Mouse (Mus musculus) thymus, adult 2 months (tissue): ENCODE data around the gene Hils1. TPM values are rescaled to one million over a fixed set of nuclear protein-coding genes. Genes with fewer than 3 reads are reported as not detected.

Experiments
- DNase-seq: peaks from one replicate; pipeline ENCODE4 v3.0.0; 2021
- H3K27ac ChIP-seq: fragments of 200-500 bp; 2 replicates; pipeline ENCODE4 v1.5.1; 2012; ENCODE audit warnings: low read length, control low read depth; ENCODE audit not compliant: control insufficient read depth, insufficient read depth
- H3K27me3 ChIP-seq: fragments of 200-500 bp; 2 replicates; pipeline ENCODE4 v1.6.1; 2012; ENCODE audit warnings: mild to moderate bottlenecking, low read length, moderate library complexity, mixed read lengths; ENCODE audit not compliant: control insufficient read depth, insufficient read depth
- H3K36me3 ChIP-seq: fragments of 200-500 bp; 2 replicates; pipeline ENCODE4 v1.6.1; 2012; ENCODE audit warnings: mild to moderate bottlenecking, low read length, moderate library complexity; ENCODE audit not compliant: control insufficient read depth, insufficient read depth
- H3K4me1 ChIP-seq: fragments of 200-500 bp; replicated peaks from 2 replicates; pipeline ENCODE4 v1.6.1; 2012; ENCODE audit warnings: low read length; ENCODE audit not compliant: control insufficient read depth, insufficient read depth
- H3K4me3 ChIP-seq: fragments of 200-500 bp; 2 replicates; pipeline ENCODE4 v1.5.1; 2012; ENCODE audit warnings: mild to moderate bottlenecking, low read length, control low read depth, moderate library complexity; ENCODE audit not compliant: control insufficient read depth, insufficient read depth
- CTCF ChIP-seq: fragments of 200-500 bp; IDR thresholded peaks from 2 replicates; pipeline ENCODE4 v1.5.1; 2012; ENCODE audit warnings: mild to moderate bottlenecking, control low read depth, low read length, moderate library complexity, borderline replicate concordance; ENCODE audit not compliant: control insufficient read depth, poor library complexity, insufficient read depth; ENCODE audit errors: extremely low read depth
- POLR2A ChIP-seq: fragments of 200-500 bp; IDR thresholded peaks from 2 replicates; pipeline ENCODE4 v1.6.1; 2012; ENCODE audit warnings: mild to moderate bottlenecking, low read length, control low read depth, moderate library complexity; ENCODE audit not compliant: control insufficient read depth, poor library complexity, insufficient read depth; ENCODE audit errors: extremely low read depth
- WGBS: fragments of 180-500 bp; shearing (Covaris S2); methylation state at CpG from one replicate; pipeline ENCODE4 v1.1.7; 2018; 5-methylcytosine and 5-hydroxymethylcytosine counted together
- polyA plus RNA-seq: library from polyadenylated mRNA; depleted of rRNA; stranded (reverse); fragments of >200 nt; gene quantifications from 2 replicates; pipeline ENCODE4 v1.2.3, GENCODE M21; 2012

The Hils1 gene
- polyA plus RNA-seq, 1 experiment = 0.12 TPM

DNA sequence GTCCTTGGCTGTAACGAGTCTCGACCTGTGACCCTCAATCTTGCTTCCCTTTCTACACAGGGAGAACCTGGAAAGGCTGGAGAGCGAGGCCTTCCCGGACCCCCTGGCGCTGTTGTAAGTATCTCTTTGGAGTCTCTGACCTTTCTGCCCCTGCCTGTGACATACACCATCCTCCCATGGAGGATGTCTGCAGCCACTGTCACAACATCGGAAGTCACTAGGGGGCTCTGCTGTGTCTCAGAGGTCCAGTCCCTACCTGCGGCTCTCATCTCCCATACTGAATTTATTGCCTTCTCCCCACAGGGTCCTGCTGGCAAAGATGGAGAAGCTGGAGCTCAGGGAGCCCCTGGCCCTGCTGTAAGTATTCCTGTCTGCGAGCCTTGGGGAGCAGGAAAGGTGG lies 23.1 kb upstream of the Hils1 start:
- 54% methylated on average over 8 of the region's 8 CpGs for WGBS
- H3K27ac ChIP-seq = no peak overlapping the region
- DNase-seq = peak; percentile 26

DNA sequence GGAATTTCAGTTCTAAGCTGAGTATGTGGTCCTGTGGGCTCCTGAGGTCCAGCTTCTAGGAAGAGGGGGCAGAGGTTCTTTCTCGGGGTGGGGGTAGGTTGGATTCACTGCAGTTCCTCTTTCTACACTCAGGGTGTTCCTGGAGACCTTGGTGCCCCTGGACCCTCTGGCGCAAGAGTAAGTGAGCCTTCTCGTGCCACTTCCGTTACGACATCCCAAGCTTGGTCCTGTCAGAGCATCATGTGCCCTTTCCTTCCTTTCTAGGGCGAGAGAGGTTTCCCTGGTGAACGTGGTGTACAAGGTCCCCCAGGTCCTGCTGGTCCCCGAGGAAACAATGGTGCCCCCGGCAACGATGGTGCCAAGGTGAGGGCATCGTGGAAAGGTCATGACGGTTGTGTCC lies 22.2 kb upstream of the Hils1 start:
- Histone ChIP-seq H3K27ac (no peak overlapping the region), H3K36me3 (no peaks in the 10 kb centered on the region), H3K4me3 (no peak overlapping the region), H3K4me1 (no peaks in the 10 kb centered on the region; the same call in 1 of the 2 replicates), H3K27me3 (no peaks in the 10 kb centered on the region; the same call in 1 of the 2 replicates)
- TF ChIP-seq CTCF = no peak
- TF ChIP-seq POLR2A = no peak
- DNase-seq = no peak
- 79% methylated on average over 12 of the region's 12 CpGs for WGBS

More for the DNA sequence above, 23.1 kb upstream of the Hils1 start:
- Histone ChIP-seq H3K4me3 (no peak overlapping the region), H3K27me3 (no peaks in the 10 kb centered on the region; the same call in 1 of the 2 replicates), H3K4me1 (no peaks in the 10 kb centered on the region; the same call in 1 of the 2 replicates), H3K36me3 (no peaks in the 10 kb centered on the region)
- TF ChIP-seq POLR2A (no peak), CTCF (no peak)

DNA sequence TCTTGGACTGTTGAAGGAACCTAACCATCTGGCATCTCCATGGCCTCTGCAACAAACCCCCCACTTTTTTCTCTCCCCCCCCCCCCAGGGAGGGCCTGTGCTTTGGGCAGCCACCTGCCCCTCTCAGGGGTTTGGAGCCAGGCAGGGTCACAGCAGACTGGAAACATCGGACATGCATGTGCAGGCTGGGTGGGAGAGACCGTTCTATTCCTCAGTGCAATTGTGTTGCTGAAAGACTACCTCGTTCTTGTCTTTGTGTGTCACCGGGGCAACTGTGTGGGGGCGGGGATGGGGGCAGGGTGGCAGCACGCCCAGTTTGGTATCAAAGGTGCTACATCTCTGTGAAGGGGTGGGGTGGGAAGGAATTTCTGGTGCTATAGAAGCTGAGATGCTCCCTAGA lies 15.2 kb upstream of the Hils1 start:
- 60% methylated on average over 6 of the region's 6 CpGs for WGBS
- no peaks in the 10 kb centered on the region for H3K36me3 ChIP-seq
- no peak for DNase-seq
- no peak overlapping the region for H3K4me3 ChIP-seq
- H3K27ac ChIP-seq = no peak overlapping the region
- TF ChIP-seq CTCF = no peak
- TF ChIP-seq POLR2A = no peak
- H3K27me3 ChIP-seq = no peaks in the 10 kb centered on the region
- H3K4me1 ChIP-seq = no peaks in the 10 kb centered on the region; the same call in 1 of the 2 replicates

DNA sequence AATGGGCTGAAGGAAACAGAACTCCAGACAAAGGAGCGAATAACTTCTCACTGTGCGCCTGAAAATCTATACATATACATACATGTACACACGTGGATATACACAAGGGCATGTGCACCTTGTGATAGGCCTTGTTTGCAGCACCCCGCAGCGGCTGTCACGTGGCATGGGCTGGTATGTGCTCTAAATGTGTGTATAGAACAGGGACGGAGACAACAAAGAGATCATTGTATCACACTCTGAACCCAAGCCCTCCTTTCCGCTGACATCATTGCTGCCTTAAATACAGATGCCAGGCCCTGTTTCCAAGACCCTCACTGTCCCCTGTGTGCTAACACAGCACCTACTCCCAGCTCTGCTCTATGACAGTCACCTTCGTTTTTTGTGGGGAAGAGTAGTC lies 12.3 kb upstream of the Hils1 start:
- WGBS = 95% methylated on average over 9 of the region's 9 CpGs
- TF ChIP-seq CTCF = no peak
- TF ChIP-seq POLR2A = no peak
- no peaks in the 10 kb centered on the region for H3K27me3 ChIP-seq
- no peak for DNase-seq
- no peaks in the 10 kb centered on the region for H3K36me3 ChIP-seq
- peaks cover 6% of the 10 kb centered on the region for H3K4me1 ChIP-seq
- no peak overlapping the region for H3K4me3 ChIP-seq
- no peak overlapping the region for H3K27ac ChIP-seq

DNA sequence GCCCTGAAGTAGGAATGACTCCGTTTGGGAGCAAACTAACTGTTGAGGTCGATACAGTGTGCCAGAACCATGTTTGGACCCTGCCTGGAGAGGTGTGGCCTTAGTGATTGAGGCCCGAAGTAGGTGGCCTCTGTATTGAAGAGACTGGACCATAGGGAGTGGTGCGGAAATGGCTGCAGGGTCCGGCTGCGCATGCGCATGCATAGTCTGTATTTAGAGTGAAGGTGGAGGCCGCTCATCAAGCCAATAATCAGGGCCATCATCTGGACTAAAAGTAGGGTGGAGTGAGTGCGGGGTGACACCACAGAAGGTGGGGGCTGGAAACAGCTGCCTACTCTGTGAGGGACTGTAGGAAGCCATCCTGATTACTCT lies 9.7 kb upstream of the Hils1 start:
- Histone ChIP-seq H3K27me3 (no peaks in the 10 kb centered on the region), H3K27ac (no peak overlapping the region), H3K4me1 (peaks cover 6% of the 10 kb centered on the region), H3K4me3 (no peak overlapping the region), H3K36me3 (no peaks in the 10 kb centered on the region)
- DNase-seq = no peak
- 93% methylated on average over 9 of the region's 9 CpGs for WGBS
- no peak for TF ChIP-seq POLR2A
- TF ChIP-seq CTCF = no peak

DNA sequence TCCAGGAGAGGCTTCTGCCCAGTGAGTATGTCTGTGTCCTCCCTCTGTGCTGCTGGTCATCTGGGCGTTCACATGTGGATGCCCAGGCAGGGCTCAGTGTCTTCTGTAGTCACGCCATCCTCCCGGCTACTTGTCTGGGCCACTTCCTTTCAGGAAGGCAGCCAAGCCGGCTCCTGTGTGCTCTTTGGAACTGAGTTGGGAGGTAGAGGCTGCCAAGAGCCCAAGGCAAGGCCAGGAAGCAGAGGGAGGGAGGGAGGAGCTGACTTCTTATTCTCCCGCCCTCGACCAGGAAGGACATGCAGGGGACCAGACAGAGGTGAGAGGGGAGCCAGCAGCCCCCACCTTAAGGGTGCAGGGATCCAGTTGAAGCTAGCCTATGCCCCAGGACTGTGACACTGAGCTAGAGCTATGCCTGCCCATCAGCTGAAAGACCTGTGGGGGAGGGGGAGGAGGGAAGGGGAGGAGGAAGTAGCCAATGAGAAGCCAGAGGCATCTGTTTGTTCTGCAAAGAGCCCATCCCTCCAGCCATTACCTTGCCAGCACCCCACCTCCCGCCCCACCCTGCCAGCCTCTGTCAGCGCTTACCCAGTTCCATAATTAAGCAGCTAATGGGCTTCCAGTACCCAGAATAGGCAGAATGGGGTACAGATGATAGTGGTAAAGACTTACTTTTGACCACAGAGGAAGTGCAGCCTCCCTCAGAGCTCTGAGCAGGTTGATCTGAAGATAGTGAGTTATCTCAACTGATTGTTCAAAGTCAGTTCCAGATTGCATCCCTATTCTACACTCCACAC lies 9.1 kb upstream of the Hils1 start:
- 25% methylated on average over 8 of the region's 8 CpGs for WGBS
- H3K27ac ChIP-seq = no peak overlapping the region
- no peak for TF ChIP-seq POLR2A
- no peak for TF ChIP-seq CTCF
- peaks cover 6% of the 10 kb centered on the region for H3K4me1 ChIP-seq
- DNase-seq = no peak
- no peaks in the 10 kb centered on the region for H3K36me3 ChIP-seq
- H3K27me3 ChIP-seq = no peaks in the 10 kb centered on the region
- no peak overlapping the region for H3K4me3 ChIP-seq

DNA sequence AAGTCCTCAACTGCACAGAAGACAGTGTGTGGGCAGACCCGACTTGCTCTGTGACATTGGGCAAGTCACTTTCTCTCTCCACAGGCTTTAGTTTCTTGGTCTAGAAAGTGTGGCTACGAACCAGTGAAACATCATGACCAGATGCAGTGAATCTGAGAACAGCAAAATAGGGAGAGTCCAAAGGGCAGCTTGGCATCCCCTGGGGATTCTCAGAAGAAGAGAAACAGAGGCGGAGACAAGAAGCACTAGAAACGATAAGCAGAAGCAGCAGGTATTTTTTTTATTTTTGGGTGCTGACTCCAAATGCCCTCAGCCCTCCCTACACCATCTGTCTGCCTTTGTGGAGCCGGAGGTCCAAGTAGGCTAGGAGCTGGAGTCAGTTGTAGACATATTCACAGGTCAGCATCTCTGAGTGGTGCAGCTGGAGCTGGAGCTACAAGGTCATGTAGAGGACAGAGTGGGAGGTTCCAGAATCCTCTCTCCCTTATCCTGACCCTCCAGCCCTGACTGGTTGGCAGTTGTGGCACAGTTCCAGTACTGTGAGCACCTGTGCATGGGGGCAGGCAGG lies 4.8 kb upstream of the Hils1 start:
- Histone ChIP-seq H3K36me3 (no peaks in the 10 kb centered on the region), H3K4me3 (no peak overlapping the region), H3K27ac (no peak overlapping the region), H3K27me3 (no peaks in the 10 kb centered on the region), H3K4me1 (peaks cover 6% of the 10 kb centered on the region)
- WGBS = 84% methylated on average over 5 of the region's 5 CpGs
- TF ChIP-seq CTCF = no peak
- TF ChIP-seq POLR2A = no peak
- DNase-seq = no peak
